Mouse (Mus musculus): ENCODE data around the gene Acpp.

- TF ChIP-seq POLR2A (IDR thresholded peaks at IDR 0.05; ENCODE audit: low read depth, low read length) (no peak), CTCF (IDR thresholded peaks at IDR 0.05; ENCODE audit: extremely low read depth, insufficient read depth, insufficient read length, insufficient replicate concordance) (no peak)
Observed at GRCm38 (mm10) chr9:104284934-104285333, 52.6 kb downstream of the Acpp start.
